Mouse (Mus musculus): ENCODE measurements at regions not wholly inside any gene's neighbourhood (a gene's known extent, or its start where the extent isn't known, plus 50 kb on each side); places are given as distances from the start of the nearest gene placed in this dataset.

GRCm38 (mm10) chr4:80131623-80132301 lies 702.2 kb upstream of the Tyrp1 start:
- no peak for DNase-seq (ENCODE audit: low spot score in 2 of 2)

GRCm38 (mm10) chr4:80140261-80140660 lies 693.7 kb upstream of the Tyrp1 start:
- no peak for DNase-seq (ENCODE audit: low spot score in 2 of 2)

GRCm38 (mm10) chr4:80159842-80160241 lies 674.1 kb upstream of the Tyrp1 start:
- DNase-seq (ENCODE audit: low spot score in 2 of 2): no peak

GRCm38 (mm10) chr4:80173229-80173628 lies 660.7 kb upstream of the Tyrp1 start:
- no peak for DNase-seq (ENCODE audit: low spot score in 2 of 2)

- DNase-seq (ENCODE audit: low spot score in 2 of 2): no peak
Measured at GRCm38 (mm10) chr4:80202223-80202622, 631.7 kb upstream of the Tyrp1 start.

DNA sequence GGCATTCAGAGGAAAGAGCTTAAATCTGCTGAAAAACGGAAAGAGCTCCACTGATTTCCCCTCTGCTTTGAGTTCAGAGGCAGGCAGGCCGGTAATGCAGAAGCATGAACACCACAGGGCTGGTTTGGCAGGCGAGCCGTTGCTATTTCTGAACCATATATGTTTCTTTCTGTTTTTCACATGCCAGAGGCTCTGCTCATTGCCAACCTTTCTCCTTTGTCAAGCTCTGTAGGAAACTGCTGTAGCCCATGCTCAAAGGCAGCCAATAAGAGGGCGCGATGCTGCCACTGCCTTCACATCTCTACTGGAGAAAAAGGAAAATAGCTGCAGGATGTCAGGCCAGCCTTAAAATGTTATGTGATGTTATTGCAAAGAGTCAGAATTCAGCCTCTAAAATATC lies 630.0 kb upstream of the Tyrp1 start:
- DNase-seq (ENCODE audit: low spot score in 2 of 2): peak; percentile 19 to 30

DNA sequence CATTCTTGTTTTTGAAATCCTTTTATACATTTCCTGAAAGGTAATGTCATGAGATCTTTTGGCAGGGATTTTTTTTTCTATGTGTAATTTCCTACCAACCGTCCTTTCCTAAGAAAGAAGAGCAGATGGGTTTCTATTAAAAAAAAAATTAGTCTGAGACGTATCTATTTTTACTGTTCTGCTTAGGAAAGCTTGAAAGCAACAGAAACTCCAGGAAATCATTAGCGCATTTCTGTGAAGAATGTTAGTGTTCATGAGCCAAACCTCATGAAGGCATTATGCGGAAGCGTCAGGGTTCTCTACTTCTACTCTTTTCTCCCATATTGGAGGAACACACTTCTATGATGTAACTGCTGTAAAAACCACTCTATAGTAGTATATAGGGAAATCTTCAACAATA lies 629.5 kb upstream of the Tyrp1 start:
- DNase-seq (ENCODE audit: low spot score in 2 of 2): no peak
